Mouse (Mus musculus) ES-E14 (cell line): ENCODE measurements around the gene Pagr1b.

ENCODE experiments used
- CHD2 ChIP-seq: IDR thresholded peaks from 2 replicates; pipeline ENCODE4 v1.6.1; 2014; ENCODE audit warnings: mild to moderate bottlenecking, low read depth, low read length, inconsistent platforms
- HCFC1 ChIP-seq: IDR thresholded peaks from 2 replicates; pipeline ENCODE4 v1.6.1; 2012; ENCODE audit warnings: low read length, inconsistent platforms, borderline replicate concordance; ENCODE audit not compliant: insufficient read depth
- MAFK ChIP-seq: IDR thresholded peaks from 2 replicates; pipeline ENCODE4 v1.6.1; 2014; ENCODE audit warnings: mild to moderate bottlenecking, low read depth, low read length, inconsistent platforms; ENCODE audit not compliant: insufficient read depth
- ZC3H11A ChIP-seq: IDR thresholded peaks from 2 replicates; pipeline ENCODE4 v1.6.1; 2012; ENCODE audit warnings: low read depth, mild to moderate bottlenecking, inconsistent platforms, low read length, borderline replicate concordance
- ZNF384 ChIP-seq: IDR thresholded peaks from 2 replicates; pipeline ENCODE4 v1.6.1; 2012; ENCODE audit warnings: low read depth, low read length, inconsistent platforms

DNA sequence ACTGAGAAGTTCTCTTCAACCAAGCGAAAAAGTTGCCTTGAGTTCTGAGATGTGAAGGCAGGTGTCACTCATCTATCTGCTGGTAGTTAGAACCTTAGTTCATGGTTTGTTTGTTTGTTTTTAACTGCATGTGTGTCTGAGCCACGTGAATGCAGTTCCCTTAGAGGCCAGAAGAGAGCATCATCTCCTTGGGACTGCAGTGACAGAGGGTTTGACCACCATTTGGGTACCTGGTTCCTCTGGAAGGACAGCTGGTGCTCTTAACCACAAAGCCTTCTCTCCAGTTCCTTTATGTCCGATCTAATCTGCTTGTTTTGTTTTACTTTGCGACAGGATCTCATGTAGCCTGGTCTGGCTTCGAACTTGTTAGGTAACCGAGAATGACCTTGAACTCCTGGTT is 49.3 kb upstream of the Pagr1b start:
- TF ChIP-seq MAFK (no peak), ZNF384 (no peak), ZC3H11A (no peak), HCFC1 (no peak), CHD2 (no peak)
